Mouse (Mus musculus): ENCODE data around the gene Dcdc2c.
A peak's percentile ranks its signal among the peaks of the same experiment; 100 is the strongest.

Gene Dcdc2c

DNA sequence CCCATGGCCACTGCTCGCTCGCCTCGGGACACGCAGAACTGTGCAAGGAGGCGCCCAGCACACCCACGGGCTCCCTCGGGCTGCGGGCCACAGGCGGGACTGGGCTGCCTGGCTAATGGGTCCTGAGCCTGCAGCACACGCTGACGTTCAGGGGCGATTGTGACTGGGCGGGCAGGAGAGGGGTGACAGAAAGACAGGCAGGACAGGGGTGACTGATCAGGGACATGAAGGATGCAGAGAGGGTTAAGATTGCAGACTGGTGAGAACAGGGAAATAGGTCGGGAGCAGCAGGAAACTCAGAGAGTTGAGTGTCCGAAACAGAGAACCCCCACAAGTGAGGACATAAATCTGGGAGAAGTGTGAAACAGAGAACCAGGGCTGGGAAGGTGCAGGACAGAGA, at the start of gene Dcdc2c:
Gene Dcdc2c, minus strand, starts transcription at position 101 of the 400 bp plus-strand sequence.
- no peak for TF ChIP-seq GATA4 (IDR thresholded peaks at IDR 0.05; ENCODE audit: insufficient replicate concordance, low read length)

DNA sequence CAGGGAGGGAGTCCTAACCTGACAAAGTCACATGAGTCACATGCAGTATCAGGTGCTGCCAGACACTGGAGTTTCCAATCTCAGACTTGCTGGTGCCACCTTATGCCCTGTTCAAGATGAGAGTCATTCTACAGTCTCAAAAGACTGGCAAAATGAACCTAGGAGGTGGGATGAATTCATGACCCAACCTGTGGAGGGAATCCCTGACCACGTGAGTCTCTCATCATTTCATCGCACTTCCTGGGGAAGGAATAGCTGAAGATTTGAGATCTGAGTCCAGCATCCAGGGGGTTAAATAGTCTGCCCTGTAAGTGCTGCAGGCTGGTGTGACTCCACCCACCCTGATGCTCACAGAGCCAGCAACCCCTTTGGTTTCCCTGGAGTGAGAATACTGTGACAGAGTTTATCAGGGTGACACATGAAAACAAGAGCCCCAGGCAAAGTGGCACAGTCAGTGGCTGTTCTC, 46.4 kb upstream of the Dcdc2c start:
- no peak for TF ChIP-seq GATA4 (IDR thresholded peaks at IDR 0.05; ENCODE audit: insufficient replicate concordance, low read length)

DNA sequence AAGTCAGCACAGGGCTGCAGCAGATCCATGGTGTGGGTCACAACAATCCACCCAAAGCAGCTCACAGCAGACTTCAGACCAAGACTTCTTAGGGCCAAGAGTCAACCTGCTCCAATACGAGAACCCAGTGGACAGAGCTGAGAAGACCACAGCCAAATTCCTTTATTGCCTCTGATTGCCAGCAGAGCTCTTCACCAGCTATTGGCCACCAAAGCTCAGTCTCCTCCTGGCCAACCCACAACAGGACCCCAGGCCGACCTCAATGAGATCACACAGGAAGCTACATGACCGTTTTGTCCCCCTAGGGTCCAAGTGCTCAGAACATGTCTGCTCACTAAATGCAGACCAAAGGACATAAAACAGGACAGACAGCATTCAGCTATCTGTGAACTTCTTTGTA, 45.9 kb upstream of the Dcdc2c start:
- TF ChIP-seq GATA4 (IDR thresholded peaks at IDR 0.05; ENCODE audit: insufficient replicate concordance, low read length) = no peak

DNA sequence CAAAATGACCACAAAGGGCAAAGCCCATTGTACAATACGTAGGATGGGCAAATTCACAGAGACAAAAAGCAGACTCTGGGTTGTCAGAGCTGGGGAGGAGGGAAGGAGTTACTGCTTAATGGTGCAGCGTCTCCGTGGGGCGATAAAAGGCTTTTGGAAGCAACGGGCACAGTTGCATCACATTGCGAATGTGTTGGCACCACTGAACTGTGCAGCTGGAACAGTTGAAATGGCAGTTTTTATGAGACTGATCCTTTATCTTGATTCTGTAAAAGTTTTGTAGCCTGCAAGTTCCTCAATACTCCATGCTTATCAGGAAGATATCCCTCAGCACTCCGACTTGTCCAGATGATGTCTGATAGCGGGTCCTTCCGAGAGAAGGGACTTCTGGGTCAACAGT, 45.5 kb upstream of the Dcdc2c start:
- TF ChIP-seq GATA4 (IDR thresholded peaks at IDR 0.05; ENCODE audit: insufficient replicate concordance, low read length) = no peak

DNA sequence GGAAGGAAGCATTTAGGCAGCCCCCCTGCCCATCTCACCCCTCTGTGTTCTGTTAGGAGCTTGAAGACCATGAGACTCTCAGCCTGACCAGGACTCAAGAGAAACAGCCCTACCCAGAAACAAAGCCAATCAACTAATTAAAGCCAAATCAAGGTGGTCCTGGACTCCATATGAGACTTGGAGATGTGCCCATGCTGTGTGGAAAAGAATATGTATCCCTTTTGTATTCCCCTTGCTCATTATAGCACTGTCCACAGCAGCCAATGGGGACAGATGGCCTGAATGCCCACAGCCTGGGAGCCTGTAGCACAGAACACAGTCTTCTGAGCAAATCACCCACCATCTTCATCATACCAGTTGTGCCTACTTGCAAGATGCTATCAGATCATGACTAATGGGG, 44.7 kb upstream of the Dcdc2c start:
- no peak for TF ChIP-seq GATA4 (IDR thresholded peaks at IDR 0.05; ENCODE audit: insufficient replicate concordance, low read length)

DNA sequence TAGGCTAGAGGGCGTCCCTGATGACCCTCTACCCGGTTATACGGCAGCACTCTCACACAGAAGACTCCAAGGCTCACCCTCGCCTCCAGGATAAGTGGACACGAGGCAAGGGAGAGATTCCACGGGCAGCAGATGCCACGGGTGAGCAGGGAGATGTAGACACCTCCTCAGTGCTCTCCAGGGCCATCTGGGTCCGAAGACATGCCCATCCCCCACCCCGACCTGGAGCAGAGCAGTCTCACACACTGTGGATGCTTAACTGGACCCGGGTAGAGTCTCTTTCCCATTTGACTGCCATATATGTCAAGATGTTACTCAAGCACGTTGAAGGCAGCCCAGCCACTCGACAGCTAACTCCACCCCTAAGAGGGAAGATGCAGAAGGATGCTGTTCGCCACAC, 38.2 kb upstream of the Dcdc2c start:
- TF ChIP-seq GATA4 (IDR thresholded peaks at IDR 0.05; ENCODE audit: insufficient replicate concordance, low read length) = no peak

DNA sequence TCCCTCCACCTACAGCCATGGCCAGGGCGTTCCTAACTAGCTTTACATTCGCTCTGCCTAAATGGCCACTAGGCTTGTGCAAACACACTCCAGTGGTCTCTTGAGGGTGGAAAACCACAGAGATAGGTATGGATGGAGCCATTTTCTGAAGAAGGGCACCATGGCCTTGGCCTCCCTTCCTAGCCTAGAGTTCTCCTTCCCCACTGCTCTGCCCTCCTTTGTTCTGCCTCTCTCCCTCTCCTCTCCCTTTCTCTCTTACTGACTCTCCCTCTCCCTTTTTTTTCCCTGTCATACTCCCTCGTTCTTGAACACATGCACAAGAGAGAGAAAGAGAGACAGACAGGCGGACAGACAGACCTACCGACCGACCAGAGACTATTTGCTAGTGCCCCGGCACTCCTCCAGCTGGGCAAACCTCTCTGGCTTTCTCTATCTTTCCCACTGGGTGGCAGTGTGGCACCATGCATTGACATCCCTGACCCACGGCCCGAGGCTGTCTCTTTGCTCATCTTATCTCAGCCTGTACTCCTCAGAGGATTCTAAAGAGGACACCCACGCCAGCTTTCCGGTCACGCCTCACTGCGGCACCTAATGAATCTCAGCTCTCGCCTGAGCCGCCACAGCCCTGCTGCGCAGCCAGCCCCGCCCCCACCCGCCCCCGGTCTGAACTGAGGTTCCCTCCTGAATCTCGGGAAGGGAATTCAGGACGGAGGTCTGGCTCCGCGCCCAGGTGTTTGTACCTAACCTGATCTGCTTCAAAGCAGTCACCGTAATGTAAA, 37.1 kb upstream of the Dcdc2c start:
- peak; percentile 56; the same call in 1 of the 2 replicates for TF ChIP-seq GATA4 (IDR thresholded peaks at IDR 0.05; ENCODE audit: insufficient replicate concordance, low read length)

DNA sequence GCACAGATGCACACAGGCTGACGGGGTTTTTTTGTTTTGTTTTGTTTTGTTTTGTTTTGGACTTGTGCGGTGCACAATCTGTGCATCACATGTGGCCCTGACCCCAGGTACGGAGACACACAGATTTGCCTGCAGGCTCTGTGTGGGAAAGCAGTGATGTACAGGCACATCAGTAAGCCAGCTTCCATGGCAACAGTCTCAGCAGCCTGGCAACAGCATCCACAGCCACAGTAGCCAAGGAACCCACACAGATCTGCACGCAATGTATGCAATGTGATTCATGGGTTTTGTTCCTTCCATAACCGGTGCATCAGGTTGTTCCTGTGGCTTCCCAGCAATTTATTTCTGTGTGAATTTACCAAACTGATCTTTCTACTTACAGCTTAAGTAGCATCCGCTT, 35.8 kb upstream of the Dcdc2c start:
- TF ChIP-seq GATA4 (IDR thresholded peaks at IDR 0.05; ENCODE audit: insufficient replicate concordance, low read length) = no peak

DNA sequence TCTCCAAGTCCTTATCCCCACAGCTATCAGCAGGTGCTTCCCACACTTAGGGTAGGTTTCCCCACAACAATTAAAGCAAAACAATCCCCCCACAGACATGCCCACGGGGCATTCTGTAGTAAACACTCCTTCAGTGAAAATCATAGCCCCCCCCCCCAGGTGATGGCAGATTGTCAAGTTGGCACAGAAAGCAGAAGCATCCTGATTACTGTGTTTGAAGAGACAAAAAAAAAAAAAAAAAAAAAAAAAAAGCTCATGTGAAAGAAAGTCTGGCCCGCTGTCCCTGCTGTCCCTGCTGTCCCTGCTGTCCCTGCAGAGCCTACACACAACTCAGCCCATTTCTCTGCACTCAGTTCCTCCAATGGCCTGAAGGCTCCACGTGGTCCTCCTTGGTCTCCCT, 31.8 kb upstream of the Dcdc2c start:
- no peak for TF ChIP-seq GATA4 (IDR thresholded peaks at IDR 0.05; ENCODE audit: insufficient replicate concordance, low read length)

DNA sequence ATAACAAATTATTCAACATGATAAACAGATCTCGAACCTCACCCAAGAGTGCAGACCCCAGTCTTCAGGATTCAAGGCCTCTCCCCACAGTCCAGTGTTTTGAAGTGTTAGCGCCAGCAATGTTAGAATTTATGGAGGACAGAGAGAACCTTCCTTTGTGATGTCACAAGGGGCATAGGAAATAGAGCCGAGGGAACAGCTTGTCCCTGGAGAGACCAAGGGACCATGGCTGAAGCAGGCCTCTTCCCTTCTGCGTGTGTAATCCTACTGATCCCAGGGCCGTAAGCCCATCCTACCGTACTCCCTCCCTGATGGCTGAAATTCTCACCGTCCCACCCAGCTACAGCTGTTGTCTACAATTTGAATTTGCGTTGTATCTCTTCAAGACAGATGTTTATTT, 30.2 kb upstream of the Dcdc2c start, which contains the start of gene Allc:
Gene Allc, minus strand, starts transcription at position 101 of the 400 bp plus-strand sequence.
- no peak for TF ChIP-seq GATA4 (IDR thresholded peaks at IDR 0.05; ENCODE audit: insufficient replicate concordance, low read length)

DNA sequence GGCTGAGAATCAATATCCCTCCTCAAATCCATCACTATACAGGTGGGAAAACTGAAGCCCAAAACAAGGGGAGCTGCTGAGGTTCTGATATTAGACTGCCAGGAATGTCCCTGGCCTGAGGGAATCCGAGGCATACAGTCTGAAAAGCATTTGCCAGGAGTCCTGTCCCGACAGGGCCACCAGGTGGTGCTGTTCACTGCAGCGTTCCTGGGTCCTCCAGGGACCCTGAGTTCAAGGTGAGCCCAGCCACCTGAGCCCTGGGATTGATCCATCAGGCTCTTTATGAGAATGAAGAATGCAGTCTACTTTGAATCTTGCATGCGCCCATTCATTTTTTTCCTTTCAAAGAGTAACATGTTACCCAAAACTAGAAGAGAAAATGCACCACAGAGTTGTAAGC, 26.9 kb upstream of the Dcdc2c start:
- no peak for TF ChIP-seq GATA4 (IDR thresholded peaks at IDR 0.05; ENCODE audit: insufficient replicate concordance, low read length)

DNA sequence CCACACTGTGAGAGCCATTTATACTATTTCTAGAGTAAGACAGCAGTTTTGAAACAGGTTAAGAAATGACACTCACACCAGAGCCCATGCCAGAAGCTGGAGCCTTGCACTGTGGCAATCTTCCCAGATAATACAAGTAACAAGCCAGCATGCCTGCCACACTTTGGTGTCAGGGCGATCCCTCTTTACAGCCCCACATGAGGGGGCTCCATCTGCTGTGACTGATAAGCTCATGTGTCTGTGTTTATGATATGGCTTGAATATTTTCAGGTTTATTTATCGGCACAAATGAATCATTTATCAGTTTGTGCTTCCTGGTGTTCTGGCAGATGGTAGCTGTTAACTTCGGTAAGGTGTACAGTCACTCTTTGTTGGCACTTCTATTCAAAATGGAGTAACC, 25.9 kb upstream of the Dcdc2c start:
- no peak for TF ChIP-seq GATA4 (IDR thresholded peaks at IDR 0.05; ENCODE audit: insufficient replicate concordance, low read length)

DNA sequence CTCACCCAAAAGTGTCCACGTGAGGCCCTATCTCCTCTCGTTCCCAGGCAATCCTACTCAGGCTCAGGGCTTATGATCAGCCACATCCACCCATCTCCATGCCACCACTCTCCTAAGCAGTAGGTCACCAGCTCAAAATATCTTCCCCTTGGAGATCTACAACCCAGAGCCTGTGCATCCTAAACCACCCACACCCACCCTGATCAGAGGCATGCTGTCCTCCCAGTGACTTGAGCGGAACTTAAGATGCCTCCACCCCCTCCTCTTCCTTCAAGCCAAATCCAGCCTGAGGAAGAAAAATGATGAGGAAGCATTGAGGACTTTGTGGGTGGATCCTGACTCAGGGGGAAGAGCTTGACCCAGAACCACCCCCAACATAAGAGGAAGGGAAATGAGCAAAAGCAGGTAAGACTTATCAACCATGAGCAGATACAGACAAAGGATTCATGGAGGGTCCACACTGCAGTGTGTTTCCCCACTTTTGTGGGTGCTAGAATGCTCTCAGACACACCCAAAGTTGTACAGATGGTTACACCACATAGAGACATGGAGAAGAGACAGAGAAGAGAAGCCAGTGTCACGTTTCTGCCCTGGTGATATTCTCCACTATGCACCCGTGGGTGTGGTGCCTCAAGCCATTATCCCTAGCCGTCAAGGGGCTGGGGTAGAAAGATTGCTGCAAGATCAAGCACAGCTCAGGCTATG, 23.3 kb upstream of the Dcdc2c start:
- no peak for TF ChIP-seq GATA4 (IDR thresholded peaks at IDR 0.05; ENCODE audit: insufficient replicate concordance, low read length)

DNA sequence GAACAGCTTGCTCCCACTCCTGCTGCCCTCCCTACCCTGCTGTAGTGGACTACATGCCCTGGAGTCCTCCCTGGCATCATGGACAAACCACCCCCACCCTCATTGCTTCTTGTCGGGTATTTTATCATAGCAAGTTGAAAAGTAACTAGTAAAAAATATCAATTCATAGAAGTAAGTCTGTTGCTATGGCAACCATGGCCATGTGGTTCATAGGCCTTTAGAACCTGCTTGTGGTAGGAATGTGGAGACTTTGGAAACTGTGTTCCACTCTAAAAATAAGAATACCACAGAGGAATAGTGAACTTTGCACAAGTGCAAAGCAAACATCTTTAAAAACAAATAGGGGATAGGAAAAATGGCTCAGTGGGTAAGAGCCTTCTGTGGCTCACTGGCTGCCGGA, 20.0 kb upstream of the Dcdc2c start:
- TF ChIP-seq GATA4 (IDR thresholded peaks at IDR 0.05; ENCODE audit: insufficient replicate concordance, low read length) = no peak

DNA sequence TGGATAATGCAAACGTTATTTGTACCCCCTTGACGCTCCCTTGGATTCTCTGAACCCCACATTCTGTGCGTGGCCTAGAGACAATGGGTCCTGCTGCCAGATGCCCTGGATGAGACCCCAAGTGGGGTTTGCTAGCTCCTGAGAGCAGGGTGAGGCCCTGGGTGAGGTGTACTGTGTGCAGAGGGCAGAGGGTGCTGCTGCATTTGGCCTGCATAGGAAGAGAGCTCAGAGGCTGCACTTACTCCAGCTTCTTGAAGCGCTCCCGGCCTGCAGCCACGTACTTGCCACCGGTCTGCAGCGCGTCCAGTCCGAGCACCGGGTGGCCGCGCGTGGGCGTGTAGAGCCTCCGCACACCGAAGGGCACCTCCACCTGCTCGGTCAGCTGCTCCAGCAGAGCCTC, 424 bp downstream of the Dcdc2c start:
- TF ChIP-seq GATA4 (IDR thresholded peaks at IDR 0.05; ENCODE audit: insufficient replicate concordance, low read length) = no peak

DNA sequence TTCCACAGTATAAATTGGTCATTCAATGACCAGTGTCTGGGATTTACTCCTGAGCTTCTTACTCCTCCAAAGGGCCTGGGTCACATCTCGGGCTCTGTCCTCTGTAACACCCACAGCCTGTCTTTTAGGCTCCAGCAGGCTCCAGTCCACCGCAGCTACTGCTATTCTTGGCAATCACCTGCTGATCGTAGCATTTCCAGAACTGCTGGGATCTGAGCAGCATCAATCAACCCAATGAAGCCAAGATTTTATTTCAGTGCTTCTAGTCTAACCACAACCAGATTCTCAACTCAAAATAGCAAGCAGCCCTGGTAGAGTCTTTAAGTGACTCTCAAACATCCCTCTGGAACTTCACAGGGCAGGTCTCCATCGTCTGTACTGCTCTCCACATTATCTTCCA, 3.3 kb downstream of the Dcdc2c start:
- TF ChIP-seq GATA4 (IDR thresholded peaks at IDR 0.05; ENCODE audit: insufficient replicate concordance, low read length) = no peak
